Mouse (Mus musculus) kidney, adult 2 months (tissue): ENCODE data around the gene Mfn2.

Experiments used
- CTCF ChIP-seq: fragments of 200-500 bp; conservative IDR thresholded peaks from 2 replicates; pipeline ENCODE4 v1.5.1; 2011; ENCODE audit warnings: low read depth, mild to moderate bottlenecking, control low read depth, low read length, moderate library complexity, mixed read lengths; ENCODE audit not compliant: insufficient read depth, insufficient read length
- POLR2A ChIP-seq: fragments of 200-500 bp; IDR thresholded peaks from one replicate; pipeline ENCODE4 v1.6.1; 2011; ENCODE audit warnings: low read depth, low read length, control low read depth

- no peak for TF ChIP-seq POLR2A
- no peak for TF ChIP-seq CTCF
Observed at GRCm38 (mm10) chr4:147895815-147896330, 8.6 kb downstream of the Mfn2 start.
